Mouse (Mus musculus): ENCODE results near the gene Cebpz.

The Cebpz gene

GRCm38 (mm10) chr17:78895394-78895793 lies 41.5 kb downstream of the Cebpz start:
- DNase-seq = peak in 1 of 2 experiments; percentile 21

DNA sequence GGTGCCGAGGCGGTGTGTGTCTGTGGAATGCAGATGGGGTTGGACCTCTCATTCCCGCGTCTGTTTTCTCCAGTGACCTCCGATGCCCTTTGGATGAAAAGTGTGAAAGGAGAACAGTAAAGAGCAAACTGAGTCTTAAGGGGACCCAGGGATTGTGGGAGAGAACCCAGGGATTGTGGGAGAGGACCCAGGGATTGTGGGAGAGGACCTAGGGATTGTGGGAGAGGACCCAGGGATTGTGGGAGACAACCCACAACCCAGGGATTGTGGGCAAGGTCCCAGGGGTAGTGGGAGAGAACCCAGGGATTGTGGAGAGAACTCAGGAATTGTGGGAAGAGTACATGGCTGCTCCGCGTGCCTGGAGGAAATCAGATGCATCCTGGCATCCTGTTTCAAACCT lies 41.9 kb downstream of the Cebpz start:
- DNase-seq = no peak

GRCm38 (mm10) chr17:78891020-78891419 lies 45.8 kb downstream of the Cebpz start:
- no peak for DNase-seq

DNA sequence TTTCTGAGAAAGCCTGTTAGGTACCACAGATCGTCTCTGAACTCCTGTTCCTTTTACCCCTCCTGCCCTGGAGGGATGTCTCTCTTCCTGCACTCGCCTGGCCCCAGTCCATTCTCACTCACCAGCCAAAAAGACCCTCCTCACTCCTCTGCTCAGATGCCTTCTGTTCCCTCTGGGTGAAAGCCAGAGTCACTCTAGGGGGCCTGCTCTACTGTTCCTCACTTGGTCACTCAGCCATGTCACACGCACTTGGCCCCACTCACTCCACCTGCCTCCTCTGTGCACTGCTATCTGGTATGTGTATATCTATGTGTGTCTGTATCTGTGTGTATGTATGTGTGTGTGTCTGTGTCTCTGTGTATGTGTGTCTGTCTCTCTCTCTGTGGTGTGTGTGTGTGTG lies 47.7 kb downstream of the Cebpz start:
- no peak for DNase-seq

GRCm38 (mm10) chr17:78888554-78888953 lies 48.3 kb downstream of the Cebpz start:
- no peak for DNase-seq

DNA sequence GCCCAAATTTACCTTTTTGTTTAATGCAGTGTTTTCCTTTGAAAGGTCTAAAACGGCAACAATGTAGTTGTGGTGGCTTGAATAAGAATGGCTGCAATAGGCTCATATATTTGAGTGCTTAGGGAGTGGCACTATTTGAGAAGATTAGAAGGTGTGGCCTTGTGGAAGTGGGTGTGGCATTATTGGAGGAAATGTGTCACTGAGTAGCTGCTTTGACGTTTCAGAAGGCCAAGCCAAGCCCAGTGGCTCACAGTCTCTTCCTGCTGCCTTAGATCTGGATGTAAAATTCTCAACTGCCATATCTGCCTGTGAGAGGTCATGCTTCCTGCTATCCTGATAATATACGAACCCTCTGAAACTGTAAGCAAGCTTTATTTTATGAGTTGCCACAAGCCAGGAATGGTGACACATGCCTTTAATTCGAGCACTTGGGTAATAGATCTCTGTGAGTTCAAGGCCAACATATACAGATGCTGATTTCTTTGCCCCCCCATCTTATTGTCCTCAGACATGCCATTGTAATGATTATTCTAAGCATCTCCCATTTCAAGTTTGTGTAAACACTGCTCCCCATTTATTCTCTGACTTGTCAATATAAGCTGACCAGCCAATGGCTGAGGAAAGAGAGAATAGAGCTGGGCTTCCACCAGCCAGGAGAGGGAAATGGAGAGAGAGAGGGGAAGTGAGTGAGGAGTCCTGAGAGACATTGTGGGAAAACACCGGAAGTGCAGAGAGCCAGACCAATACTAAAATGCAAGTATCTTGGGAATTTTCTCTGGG lies 51.4 kb downstream of the Cebpz start:
- DNase-seq = no peak

- no peak for DNase-seq
These were observed 53.6 kb downstream of the Cebpz start for GRCm38 (mm10) chr17:78883291-78883690.

DNA sequence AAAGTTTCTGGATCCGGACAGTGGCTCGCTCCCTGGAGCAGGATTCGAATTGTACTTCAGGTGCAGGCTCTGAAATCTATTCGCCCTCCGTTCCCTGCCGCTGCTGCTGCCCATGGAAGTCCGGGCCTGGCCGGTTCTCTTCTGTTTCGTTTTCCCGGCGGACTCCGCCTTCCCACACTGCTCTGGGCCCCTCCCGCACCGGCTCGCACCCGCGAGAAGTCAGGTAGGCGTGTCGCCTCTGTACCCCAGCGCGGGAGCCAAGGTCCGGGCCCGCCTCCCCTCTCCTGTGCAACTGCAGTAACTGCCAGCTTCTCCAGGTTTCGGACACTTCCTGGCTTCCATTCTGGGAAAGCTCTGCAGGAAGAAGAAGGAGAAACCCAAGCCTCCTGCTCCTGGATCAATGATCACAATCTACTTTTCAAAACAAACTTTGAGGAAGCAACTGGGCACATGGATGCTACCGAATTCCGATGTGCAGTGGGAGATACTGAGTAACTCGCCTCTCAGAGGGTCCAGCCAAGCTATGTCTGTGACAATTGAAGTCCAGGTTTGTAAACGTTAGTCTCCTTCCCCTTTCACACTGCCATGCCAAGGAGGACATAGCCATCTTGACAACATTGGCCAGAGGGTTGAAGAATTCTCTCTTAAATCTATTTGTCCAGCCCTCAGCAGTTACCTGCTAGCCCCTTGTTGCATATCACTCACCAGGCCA lies 54.3 kb downstream of the Cebpz start, which contains the start of gene Eif2ak2:
Gene Eif2ak2, minus strand, starts transcription at position 173 of the 712 bp plus-strand sequence.
- DNase-seq = peak; percentile 59 to 67

DNA sequence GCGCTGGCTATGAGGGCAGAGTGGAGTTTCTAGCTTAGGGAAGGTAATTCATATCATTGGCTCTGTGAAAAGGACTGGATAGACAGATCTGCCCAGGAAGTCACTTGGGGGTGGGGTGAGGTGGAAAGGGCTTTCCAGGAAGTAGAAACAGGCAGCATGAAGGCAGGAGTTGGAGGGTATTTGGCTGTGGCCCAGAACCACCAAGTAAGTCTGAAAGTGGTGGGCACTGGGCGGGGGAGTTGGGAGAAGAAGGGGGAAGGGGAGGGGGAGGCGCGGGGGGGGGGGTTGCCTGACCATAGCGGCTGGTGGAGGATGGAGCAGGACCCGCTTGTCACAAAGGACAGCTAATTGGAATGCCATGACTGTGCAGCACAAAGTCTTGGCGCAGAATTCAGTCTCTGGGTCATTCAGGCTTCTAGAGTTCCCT lies 55.0 kb downstream of the Cebpz start:
- peak in 1 of 2 experiments; percentile 15 for DNase-seq

DNA sequence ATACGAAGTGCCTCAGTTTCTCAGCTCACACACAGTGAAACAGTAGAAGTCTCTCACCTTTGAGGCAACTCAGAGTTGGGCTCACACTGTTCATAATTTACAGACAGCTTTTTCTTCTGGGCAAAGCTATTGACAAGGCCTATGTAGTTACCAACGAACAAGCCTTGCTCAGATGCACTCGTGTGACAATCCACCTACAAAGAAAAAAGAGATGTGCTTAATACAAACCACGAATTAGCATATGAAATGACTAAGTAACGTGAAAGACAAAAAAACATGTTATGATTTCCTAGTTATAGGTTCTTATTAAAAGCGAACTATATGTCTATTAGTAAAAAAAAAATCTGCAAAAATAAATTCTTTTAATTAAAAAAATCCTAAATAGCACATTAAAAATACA lies 63.0 kb downstream of the Cebpz start:
- no peak for DNase-seq

Measured in spleen, adult 18-20 months (tissue).